Mouse (Mus musculus) thymus, adult 2 months (tissue): ENCODE results near the gene Zkscan7. TPM values are rescaled to one million over a fixed set of nuclear protein-coding genes. Genes with fewer than 3 reads are reported as not detected.

Experiments
- DNase-seq: peaks from one replicate; pipeline ENCODE4 v3.0.0; 2021
- H3K27ac ChIP-seq: fragments of 200-500 bp; 2 replicates; pipeline ENCODE4 v1.5.1; 2012; ENCODE audit warnings: low read length, control low read depth; ENCODE audit not compliant: control insufficient read depth, insufficient read depth
- H3K27me3 ChIP-seq: fragments of 200-500 bp; 2 replicates; pipeline ENCODE4 v1.6.1; 2012; ENCODE audit warnings: mild to moderate bottlenecking, low read length, moderate library complexity, mixed read lengths; ENCODE audit not compliant: control insufficient read depth, insufficient read depth
- H3K36me3 ChIP-seq: fragments of 200-500 bp; 2 replicates; pipeline ENCODE4 v1.6.1; 2012; ENCODE audit warnings: mild to moderate bottlenecking, low read length, moderate library complexity; ENCODE audit not compliant: control insufficient read depth, insufficient read depth
- H3K4me1 ChIP-seq: fragments of 200-500 bp; replicated peaks from 2 replicates; pipeline ENCODE4 v1.6.1; 2012; ENCODE audit warnings: low read length; ENCODE audit not compliant: control insufficient read depth, insufficient read depth
- H3K4me3 ChIP-seq: fragments of 200-500 bp; 2 replicates; pipeline ENCODE4 v1.5.1; 2012; ENCODE audit warnings: mild to moderate bottlenecking, low read length, control low read depth, moderate library complexity; ENCODE audit not compliant: control insufficient read depth, insufficient read depth
- CTCF ChIP-seq: fragments of 200-500 bp; IDR thresholded peaks from 2 replicates; pipeline ENCODE4 v1.5.1; 2012; ENCODE audit warnings: mild to moderate bottlenecking, control low read depth, low read length, moderate library complexity, borderline replicate concordance; ENCODE audit not compliant: control insufficient read depth, poor library complexity, insufficient read depth; ENCODE audit errors: extremely low read depth
- POLR2A ChIP-seq: fragments of 200-500 bp; IDR thresholded peaks from 2 replicates; pipeline ENCODE4 v1.6.1; 2012; ENCODE audit warnings: mild to moderate bottlenecking, low read length, control low read depth, moderate library complexity; ENCODE audit not compliant: control insufficient read depth, poor library complexity, insufficient read depth; ENCODE audit errors: extremely low read depth
- WGBS: fragments of 180-500 bp; shearing (Covaris S2); methylation state at CpG from one replicate; pipeline ENCODE4 v1.1.7; 2018; 5-methylcytosine and 5-hydroxymethylcytosine counted together
- polyA plus RNA-seq: library from polyadenylated mRNA; depleted of rRNA; stranded (reverse); fragments of >200 nt; gene quantifications from 2 replicates; pipeline ENCODE4 v1.2.3, GENCODE M21; 2012

The Zkscan7 gene
- polyA plus RNA-seq, 1 experiment: 2.8 TPM

DNA sequence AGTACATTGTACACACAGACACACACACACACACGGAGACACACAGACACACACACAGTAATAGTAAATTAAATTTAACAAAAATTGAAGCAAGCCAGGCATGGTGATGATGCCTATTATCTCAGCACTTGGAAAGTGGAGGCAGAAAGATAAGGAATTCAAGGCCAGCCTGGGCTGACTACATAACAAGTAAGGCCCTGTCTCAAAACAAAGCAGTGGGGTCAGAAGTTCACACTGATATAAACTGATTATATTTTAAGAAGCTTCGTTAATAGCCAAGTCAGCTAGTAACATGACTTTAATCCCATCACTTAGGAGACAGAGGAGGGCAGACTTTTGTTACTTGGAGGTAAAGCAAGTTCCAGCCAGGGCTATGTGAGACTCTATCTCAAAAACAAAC lies 21.8 kb upstream of the Zkscan7 start:
- WGBS: 96% methylated on average over 2 of the region's 2 CpGs
- no peak for TF ChIP-seq CTCF
- TF ChIP-seq POLR2A: no peak
- no peaks in the 10 kb centered on the region for H3K4me1 ChIP-seq
- H3K27me3 ChIP-seq: no peaks in the 10 kb centered on the region
- H3K36me3 ChIP-seq: peaks cover 33% of the 10 kb centered on the region
- H3K4me3 ChIP-seq: no peak overlapping the region
- no peak for DNase-seq
- no peak overlapping the region for H3K27ac ChIP-seq

GRCm38 (mm10) chr9:122864848-122865247 lies 20.6 kb upstream of the Zkscan7 start:
- H3K27me3 ChIP-seq: no peaks in the 10 kb centered on the region
- DNase-seq: no peak
- no peak for TF ChIP-seq POLR2A
- no peak for TF ChIP-seq CTCF
- peaks cover 22% of the 10 kb centered on the region for H3K36me3 ChIP-seq
- no peak overlapping the region for H3K4me3 ChIP-seq
- WGBS: 69% methylated on average over 3 of the region's 3 CpGs
- no peak overlapping the region for H3K27ac ChIP-seq
- no peaks in the 10 kb centered on the region for H3K4me1 ChIP-seq

DNA sequence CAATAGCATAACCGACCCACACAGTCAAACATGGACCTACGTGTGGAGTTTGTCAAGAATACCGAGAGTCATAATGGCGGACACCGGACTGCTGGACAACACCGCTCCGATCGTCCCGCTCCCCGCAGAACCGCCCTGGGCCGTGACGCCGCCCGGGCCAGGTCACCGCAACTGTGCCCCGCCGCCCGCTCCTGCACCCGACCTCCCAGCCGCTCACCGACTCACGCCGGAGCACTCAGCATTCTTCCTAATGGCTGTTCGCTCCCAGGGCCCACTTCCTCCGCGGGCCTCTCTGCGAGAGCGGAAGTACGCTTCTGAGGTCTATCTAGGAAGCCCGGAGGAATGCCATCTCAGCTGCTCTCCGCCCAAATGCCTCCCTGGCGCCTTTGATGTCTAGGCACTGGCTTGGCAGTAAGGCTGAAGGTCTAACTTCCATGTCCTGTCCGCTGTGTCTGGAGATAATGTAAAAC lies 19.8 kb upstream of the Zkscan7 start, which contains the start of gene Zfp445:
Gene Zfp445, minus strand, starts transcription at position 310 of the 470 bp plus-strand sequence.
- WGBS: 2% methylated on average over 34 of the region's 34 CpGs
- Histone ChIP-seq H3K36me3 (peaks cover 13% of the 10 kb centered on the region), H3K4me1 (no peaks in the 10 kb centered on the region), H3K27me3 (no peaks in the 10 kb centered on the region), H3K4me3 (peak within 1 kb of the TSS; percentile 96), H3K27ac (no peak within 1 kb of the TSS)
- peak; percentile 82 for DNase-seq
- TF ChIP-seq CTCF: 0 out of 2 replicates have a peak, but pooled peaks have one; percentile 38
- TF ChIP-seq POLR2A: no peak

GRCm38 (mm10) chr9:122866192-122866591 lies 19.3 kb upstream of the Zkscan7 start:
- Histone ChIP-seq H3K4me3 (no peak overlapping the region), H3K4me1 (no peaks in the 10 kb centered on the region), H3K36me3 (peaks cover 9% of the 10 kb centered on the region), H3K27me3 (no peaks in the 10 kb centered on the region), H3K27ac (no peak overlapping the region)
- 91% methylated on average over 4 of the region's 4 CpGs for WGBS
- no peak for DNase-seq
- TF ChIP-seq CTCF: no peak
- no peak for TF ChIP-seq POLR2A

DNA sequence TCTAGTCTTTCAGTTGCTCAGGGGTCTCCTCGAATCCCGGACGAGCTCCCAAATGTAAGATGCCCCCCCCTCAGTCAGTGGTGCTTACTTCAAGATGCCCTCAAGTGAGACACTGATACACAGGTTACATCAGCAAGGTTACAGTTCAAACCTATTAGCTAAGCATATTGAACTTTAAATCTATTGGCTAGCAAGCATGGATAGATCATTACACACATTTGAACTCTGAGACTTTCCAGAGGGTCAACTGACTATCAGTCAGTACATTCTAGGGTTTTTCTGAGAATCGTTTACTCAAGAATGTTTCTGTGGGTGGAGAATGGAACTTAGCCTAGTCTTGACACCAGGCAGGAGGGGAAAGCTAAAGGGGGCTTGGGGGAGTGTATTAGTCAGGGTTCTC lies 12.9 kb upstream of the Zkscan7 start:
- TF ChIP-seq POLR2A (no peak), CTCF (no peak)
- Histone ChIP-seq H3K36me3 (no peaks in the 10 kb centered on the region), H3K4me3 (no peak overlapping the region), H3K27me3 (no peaks in the 10 kb centered on the region), H3K27ac (no peak overlapping the region), H3K4me1 (no peaks in the 10 kb centered on the region)
- 91% methylated on average over 4 of the region's 4 CpGs for WGBS
- DNase-seq: no peak

- Histone ChIP-seq H3K36me3 (no peaks in the 10 kb centered on the region), H3K27me3 (no peaks in the 10 kb centered on the region), H3K27ac (no peak overlapping the region), H3K4me1 (no peaks in the 10 kb centered on the region), H3K4me3 (no peak overlapping the region)
- DNase-seq: no peak
- TF ChIP-seq POLR2A: no peak
- no peak for TF ChIP-seq CTCF
- WGBS: 85% methylated on average over 1 of the region's 1 CpGs
Observed at GRCm38 (mm10) chr9:122874653-122875052, 10.8 kb upstream of the Zkscan7 start.

DNA sequence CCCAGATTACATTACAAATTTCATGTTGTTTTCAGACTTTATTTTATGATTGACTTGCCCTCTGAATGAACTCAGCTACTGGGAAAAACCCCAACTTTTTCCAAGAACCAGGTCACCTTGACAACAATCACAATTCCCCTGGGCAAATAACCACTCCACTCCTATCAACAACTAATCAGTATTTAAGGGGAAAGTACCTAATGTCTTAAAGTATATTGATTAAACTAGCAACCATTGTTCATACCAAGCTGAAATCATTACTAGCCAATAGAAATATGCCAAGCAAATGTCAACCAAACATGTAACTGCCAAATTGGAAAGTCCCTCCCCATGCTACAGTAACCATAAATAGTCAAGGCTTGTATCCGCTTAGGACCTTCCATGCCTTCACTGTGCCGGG lies 10.3 kb upstream of the Zkscan7 start:
- Histone ChIP-seq H3K27me3 (no peaks in the 10 kb centered on the region), H3K36me3 (no peaks in the 10 kb centered on the region), H3K27ac (no peak overlapping the region), H3K4me1 (no peaks in the 10 kb centered on the region), H3K4me3 (no peak overlapping the region)
- DNase-seq: no peak
- no peak for TF ChIP-seq CTCF
- TF ChIP-seq POLR2A: no peak
- 100% methylated on average over 2 of the region's 2 CpGs for WGBS
